Mouse (Mus musculus): Measurements from ENCODE around the gene Ddost.

Gene Ddost

GRCm38 (mm10) chr4:138335648-138336047, 31.1 kb downstream of the Ddost start:
- in situ Hi-C loops (cut with MboI, MseI): no loop called here

- in situ Hi-C loops (cut with MboI, MseI): no loop called here
Measured at GRCm38 (mm10) chr4:138336876-138337275, 32.3 kb downstream of the Ddost start.

DNA sequence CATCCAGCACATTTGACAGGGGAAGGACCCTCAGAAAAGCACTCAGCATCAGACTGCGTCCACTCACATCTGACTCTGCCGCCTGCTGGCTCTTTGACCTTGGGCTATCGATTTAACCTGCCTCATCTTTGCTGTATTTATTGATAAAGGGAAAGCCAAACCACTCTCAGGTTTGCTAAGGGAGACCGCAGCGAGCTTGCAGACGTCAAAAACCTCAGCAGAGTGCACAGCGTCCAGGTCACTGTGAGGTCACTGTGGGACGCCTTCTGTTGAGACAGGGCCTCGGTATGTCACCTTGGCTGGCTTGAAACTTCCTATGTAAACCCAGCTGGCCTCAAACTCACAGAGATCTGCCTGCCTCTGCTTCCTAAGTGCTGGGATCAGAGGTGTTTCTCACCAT, 32.8 kb downstream of the Ddost start:
- in situ Hi-C loops (cut with MboI, MseI): no loop called here

DNA sequence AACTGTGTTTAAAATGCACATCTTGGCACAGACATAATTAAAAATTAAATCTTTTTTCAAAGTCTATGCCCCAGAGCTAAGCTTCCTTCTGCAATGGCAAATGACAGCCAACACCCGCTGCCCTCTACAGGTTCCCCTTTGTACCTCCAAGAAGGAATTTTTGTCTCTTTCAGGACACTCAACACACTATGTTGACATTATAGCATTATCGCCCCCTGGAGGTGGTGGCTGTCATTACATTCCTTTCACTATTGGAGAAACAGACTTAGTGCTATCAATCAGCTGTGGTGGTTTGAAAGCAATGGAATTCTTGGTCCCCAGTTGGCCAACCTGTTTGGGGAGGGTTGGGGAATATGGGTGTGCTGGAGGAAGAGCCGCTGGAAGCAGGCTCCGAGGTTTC, 35.4 kb downstream of the Ddost start:
- in situ Hi-C loops (cut with MboI, MseI): loop anchor here (5.0 kb wide), 1 partner anchor 42 kb away; no protein-coding TSS in a partner anchor

DNA sequence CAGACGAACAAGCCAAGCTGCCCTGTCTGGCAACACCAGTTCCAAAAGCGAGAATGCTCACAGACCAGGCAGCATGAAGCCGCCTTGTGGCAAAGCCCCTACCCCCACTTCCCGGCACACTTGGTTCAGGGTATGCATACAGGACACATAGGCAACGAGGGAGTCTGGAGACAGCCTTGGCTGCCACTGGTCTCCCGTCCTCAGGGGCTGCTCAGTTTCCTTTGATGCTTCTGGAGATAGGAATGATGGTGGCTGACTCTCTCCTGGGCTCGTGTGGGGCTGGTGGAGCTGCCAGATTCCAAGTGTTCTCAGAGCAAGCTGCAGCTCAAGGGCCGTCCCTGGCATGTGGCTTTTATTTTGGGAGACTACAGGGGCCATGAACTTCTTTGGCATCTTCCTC, 36.9 kb downstream of the Ddost start:
- in situ Hi-C loops (cut with MboI, MseI): loop anchor here (5.0 kb wide), 1 partner anchor 41 kb away; no protein-coding TSS in a partner anchor

DNA sequence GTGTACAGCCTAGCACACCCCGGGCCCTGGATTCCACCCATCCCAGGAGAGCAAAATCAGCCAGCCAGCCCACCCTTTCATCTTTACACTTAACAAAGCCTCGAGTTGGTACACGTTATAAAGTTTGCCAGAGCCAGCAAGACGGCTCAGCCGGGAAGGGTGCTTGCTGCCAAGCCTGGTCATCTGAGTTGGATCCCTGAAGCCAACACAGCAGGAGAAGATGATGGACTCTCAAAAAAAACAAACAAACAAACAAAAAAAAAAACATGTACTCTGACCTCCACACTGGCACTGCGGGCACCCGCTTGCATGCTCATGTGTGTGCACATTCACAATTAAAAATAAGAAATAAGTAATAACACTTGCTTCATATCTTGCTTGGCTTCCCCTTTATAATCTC, 37.5 kb downstream of the Ddost start:
- in situ Hi-C loops (cut with MboI, MseI): loop anchor here (5.0 kb wide), 1 partner anchor 40 kb away; no protein-coding TSS in a partner anchor

DNA sequence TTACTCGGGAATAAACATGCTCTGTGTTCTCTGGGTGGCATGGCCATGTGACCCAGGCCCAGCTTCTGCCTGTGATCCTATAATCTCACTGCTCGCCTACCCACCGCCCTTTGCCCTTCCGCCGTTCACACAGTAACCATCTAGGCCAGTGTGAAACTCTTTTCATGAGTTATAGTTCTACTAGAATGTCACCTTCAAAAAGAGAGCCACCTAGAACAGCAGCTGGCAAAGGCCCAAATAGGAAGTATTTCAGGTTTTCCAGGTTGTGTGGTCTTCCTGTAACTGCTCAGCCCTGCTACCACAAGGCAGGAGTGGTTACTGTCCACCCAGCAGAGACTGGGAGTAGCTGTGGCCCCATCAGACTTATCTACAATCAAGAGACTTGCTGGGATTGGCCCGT, 38.2 kb downstream of the Ddost start:
- in situ Hi-C loops (cut with MboI, MseI): loop anchor here (5.0 kb wide), 1 partner anchor 40 kb away; no protein-coding TSS in a partner anchor

DNA sequence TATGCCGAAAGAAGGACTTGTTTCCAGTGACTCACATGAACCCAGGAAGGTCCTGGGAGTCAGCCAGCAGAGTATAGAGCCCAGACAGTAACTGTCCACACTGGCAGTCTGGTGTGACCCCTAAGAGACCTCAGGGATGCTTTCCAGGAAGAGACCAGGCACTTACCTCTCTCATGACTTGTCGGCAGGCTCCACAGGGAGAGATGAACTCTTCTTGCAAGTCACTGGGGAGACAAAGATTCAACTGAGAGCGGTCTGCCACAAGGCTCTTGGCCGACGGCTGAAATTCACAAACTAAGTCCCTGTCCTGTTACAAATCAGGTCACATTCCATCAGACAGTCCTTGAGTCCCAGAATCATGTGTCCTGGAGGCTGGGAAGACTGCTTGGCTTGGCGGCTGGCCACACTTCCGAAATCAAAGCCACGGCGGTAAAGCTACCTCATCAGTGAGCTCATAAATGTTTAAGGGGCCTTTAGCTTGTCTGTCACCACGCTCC, 38.9 kb downstream of the Ddost start:
- in situ Hi-C loops (cut with MboI, MseI): loop anchor here (5.0 kb wide), 1 partner anchor 39 kb away; no protein-coding TSS in a partner anchor

GRCm38 (mm10) chr4:138344891-138345545, 40.5 kb downstream of the Ddost start:
- in situ Hi-C loops (cut with MboI, MseI): loop anchor here (5.0 kb wide), 1 partner anchor 37 kb away; no protein-coding TSS in a partner anchor

- in situ Hi-C loops (cut with MboI, MseI): no loop called here
Measured at GRCm38 (mm10) chr4:138347280-138347679, 42.8 kb downstream of the Ddost start.

DNA sequence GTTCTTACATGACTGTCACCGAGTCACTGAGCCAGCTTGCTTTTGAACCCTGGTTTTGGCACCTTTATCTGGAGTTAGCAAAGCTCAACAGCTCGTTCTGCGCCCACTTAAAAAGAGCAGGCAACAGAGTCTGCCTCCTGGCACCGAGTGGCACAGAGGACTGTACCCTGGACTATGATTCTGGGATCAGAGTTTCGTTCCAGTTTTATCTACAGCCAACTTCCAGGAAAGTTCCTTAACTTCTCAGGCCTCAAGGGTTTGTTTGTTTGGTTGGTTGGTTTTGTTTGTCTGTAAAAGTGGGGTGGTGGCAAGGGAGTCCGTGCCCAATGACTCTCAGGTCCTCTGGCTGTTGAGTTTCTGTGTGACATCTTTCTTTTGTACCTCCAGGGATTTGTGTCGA, 44.2 kb downstream of the Ddost start:
- in situ Hi-C loops (cut with MboI, MseI): no loop called here

GRCm38 (mm10) chr4:138351821-138352220, 47.3 kb downstream of the Ddost start:
- in situ Hi-C loops (cut with MboI, MseI): no loop called here

- in situ Hi-C loops (cut with MboI, MseI): no loop called here
Measured at GRCm38 (mm10) chr4:138352692-138353091, 48.2 kb downstream of the Ddost start.

DNA sequence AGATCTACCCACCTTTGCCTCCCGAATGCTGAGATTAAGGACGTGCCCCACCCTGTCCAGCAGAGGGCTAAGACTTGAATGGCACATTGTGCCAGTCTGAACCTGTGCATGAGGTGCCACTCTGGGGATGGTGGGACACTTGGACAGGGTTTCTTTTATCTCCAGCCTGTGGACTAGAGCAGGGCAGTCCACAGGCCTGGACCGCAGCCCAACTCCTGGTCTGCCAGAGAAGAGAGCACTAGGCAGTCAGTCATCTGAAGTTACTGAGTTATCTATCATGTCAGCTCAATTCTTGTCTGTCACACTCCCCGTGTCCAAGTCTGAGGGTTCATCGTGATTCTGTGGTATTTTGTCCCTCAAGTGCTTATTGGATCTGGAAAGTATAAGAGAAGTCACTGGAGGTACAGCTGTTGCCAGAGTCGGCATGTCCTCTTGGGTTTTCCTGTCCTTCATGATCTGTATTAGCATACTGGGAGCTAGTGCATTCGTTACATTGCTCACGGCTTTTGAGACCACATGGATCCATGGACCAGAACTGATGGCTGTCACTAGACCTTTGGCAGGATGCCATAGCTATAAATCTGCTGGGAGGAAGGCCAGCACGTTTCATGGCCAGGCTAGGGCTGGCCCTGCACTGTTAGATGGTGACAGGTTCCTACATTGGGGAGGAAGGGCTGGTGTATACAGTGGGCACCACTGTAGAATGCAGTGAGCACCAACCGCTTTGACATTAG, 49.1 kb downstream of the Ddost start:
- in situ Hi-C loops (cut with MboI, MseI): no loop called here

GRCm38 (mm10) chr4:138355496-138355895, 51.0 kb downstream of the Ddost start:
- in situ Hi-C loops (cut with MboI, MseI): no loop called here

DNA sequence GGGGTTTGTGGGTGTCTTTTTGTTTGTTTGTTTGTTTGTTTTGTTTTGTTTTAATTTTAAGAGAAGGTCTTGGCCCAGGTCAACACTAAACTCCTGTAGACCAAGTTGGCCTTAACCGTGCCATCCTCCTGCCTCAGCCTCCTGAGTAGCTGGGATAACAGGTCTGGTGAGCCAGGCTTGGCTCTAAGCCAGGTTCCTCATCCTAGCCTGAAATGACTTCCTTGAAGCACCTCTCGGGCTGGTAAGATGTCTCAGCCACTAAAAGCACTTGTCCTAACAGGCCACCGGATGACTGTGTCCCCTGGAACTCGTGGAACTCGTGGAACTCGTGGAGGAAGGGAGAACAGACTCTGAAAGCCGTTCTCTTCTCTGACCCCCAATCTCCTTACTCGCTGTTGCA, 51.6 kb downstream of the Ddost start:
- in situ Hi-C loops (cut with MboI, MseI): no loop called here

GRCm38 (mm10) chr4:138356551-138356950, 52.0 kb downstream of the Ddost start:
- in situ Hi-C loops (cut with MboI, MseI): no loop called here

GRCm38 (mm10) chr4:138358176-138358575, 53.6 kb downstream of the Ddost start:
- in situ Hi-C loops (cut with MboI, MseI): no loop called here

DNA sequence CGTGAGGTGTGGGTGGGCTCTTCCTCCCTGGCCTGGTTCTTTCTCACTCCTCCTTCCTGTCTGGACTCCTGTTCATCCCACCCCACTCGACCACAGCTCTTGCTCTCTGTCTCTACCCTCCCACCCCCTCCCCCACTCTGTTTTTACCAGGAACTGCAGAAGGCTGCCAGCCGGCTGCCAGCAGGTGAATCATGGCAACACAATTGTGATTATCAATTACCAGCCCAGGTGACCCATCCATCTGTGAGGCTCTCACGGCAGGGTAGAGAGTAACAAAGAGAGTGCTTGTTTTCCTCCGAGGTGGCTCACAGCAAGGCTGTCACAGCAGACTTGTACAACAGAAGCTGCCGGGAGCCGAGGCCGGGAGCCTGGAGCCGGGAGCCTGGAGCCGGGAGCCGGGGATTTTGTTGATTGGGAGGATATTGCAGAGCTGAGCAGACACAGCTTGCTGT, 56.9 kb downstream of the Ddost start:
- in situ Hi-C loops (cut with MboI, MseI): no loop called here
